Mouse (Mus musculus) gastrocnemius, postnatal 25 days (tissue): Measurements from ENCODE around the gene Msantd3. TPM values are rescaled to one million over a fixed set of nuclear protein-coding genes. Genes with fewer than 3 reads are reported as not detected.

Source experiments
- DNase-seq: peaks from one replicate; pipeline ENCODE4 v3.0.0; 2022
- total RNA-seq, 2 experiments: library from RNA; stranded (reverse); gene quantifications; 1 replicate in 1 of 2; 2 replicates in 1 of 2; pipeline ENCODE4 v1.2.3; 2021

The Msantd3 gene
- total RNA-seq, 2 experiments from 2014 or later, result 18.1 to 22.1 TPM

DNA sequence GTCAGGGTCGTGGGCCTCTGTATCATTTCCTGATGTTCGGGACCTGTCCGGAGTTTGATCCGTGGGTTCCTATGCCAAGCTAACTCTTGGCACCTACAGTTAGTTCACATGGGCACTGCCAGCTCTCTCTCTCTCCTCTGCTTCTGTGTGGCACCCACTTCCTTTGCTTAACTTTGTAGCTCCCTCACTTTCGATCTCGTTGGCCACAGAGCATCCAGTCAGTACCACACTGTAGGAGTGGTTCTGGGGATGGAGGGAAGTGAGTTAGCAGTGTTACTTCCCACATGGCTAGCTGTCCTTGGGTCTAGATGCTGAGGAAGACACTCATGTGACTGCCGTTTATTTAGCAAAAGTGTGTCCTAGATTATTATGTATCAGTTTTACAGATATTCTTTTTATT lies 14.4 kb downstream of the Msantd3 start:
- no peak for DNase-seq

DNA sequence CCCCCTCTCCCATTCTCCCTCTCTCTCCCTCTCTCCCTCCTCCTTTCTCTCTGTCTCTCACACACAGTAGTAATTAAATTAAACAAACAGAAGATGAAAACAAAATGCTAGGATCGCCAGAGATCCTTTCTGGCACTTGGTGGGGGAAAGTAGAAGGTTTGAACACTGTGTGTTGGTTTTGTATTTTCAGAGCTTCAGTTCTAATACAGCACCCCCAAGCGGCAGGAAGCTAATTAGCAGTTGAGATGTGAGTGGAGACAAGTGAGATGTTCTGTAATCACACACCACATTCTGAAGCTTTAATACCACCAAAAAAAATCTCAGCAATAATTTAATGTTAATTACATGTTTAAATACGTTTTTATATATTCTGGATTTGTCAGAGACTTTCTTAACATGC lies 16.0 kb downstream of the Msantd3 start:
- DNase-seq, result no peak

DNA sequence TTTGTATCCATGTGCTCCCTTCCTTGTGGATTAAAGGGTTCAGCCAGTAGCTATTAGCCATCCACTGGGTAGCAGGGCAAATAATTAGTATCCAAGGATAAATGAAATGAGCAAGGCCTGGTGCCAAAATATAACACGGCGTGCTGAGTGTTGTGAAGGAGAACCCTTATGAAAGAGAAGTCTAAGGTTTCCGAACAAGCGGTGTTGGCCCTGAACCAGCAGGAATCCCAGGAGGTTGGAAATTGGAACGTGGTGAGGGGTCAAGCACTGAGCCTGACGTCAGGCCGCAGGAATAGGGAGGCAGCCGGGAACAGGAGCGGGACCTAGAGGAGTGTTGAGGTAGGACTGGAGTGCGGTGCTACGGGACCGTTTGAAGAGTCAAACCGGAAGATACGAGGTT lies 19.9 kb downstream of the Msantd3 start:
- no peak for DNase-seq

DNA sequence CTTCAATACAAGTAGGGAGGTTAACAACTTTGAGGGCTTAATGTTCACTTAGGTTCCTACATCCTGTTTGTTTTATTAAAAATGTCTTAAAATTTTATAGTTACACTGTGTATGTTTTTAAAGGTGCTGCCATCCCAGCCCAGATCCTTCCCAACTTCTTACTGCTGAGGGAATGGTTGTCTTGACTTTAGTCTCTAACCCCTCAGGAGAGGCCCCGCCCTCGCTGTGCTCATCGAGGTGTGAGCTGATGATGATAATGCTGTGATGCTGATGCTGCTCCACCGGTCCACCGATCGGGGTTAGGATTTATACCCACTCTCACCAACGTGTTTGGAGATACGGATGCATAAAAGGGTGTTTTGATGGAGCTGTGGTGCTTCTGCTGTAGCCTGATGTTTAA lies 22.1 kb downstream of the Msantd3 start:
- no peak for DNase-seq

DNA sequence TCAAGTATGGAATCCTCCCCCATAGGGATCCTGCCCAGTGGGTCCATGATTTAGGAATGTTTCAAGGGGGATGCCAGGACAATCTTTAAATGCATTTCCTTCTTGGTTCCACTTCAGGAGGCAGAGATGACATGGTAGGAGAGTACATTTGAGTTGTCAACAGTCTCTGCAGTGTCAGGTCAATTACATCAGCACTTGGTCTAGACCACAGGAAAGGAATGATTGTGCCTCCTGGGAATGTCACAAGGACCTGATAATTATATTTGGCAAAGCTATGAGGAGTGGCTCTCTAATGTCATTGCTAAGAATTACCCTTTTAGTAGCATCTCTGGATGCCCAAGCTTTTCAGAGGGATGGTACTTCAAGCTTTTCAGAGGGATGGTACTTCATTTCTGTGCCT lies 25.2 kb downstream of the Msantd3 start:
- DNase-seq, result no peak

DNA sequence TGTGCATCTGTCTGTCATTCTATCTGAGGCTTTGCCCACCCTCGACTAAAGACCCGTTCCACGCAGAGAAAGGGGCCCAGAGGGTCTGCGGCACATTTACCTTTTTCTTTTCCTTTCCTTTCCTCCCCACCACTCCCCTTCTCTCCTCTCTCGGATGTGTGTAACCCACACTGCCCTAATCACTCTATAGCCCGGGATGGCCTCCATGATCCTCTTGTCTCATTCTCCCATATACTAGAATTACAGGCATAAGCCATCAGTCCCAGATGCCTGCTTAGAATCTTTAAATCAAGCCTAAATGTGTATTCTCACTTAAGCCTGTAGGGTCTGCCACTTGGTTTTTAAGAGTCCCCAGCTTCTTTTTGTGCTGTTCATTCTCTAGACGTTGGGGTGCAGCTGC lies 36.6 kb downstream of the Msantd3 start:
- no peak for DNase-seq

DNA sequence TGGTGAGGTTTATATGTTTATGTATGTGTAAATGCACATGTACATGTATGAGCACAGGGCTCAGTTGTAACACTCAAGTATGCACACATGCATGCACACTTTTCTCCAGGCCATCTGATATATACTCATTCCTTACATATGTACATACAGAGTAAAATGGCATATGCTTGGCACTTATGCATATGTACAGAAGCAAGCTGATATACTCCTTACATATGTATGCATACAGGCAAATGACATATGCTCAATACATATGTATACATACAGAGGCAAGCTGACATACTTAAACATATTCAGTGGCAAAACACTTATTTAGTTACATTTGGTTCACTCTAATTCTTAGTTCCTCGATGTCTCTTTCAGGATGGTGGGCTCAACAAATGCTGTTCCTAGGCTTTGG lies 38.1 kb downstream of the Msantd3 start:
- no peak for DNase-seq

DNA sequence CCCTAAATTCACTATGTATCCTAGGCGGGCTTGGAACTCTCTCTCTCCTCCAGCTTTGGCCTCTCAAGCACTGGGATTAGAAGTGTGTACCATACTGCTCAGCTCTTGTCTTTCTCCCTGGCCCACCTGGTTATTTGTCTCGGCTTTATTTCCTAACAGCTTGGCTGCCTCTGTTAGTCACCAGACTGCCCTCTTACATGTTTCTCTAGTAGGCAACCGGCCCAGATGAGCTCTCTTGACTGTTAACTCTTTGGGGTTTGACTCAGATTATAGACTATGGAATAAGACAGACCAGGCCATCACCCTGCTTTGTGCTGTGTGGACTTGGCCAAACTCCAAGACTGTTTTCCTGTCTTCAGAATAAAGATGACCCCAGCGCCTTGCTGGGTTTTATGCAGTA lies 38.7 kb downstream of the Msantd3 start:
- no peak for DNase-seq

DNA sequence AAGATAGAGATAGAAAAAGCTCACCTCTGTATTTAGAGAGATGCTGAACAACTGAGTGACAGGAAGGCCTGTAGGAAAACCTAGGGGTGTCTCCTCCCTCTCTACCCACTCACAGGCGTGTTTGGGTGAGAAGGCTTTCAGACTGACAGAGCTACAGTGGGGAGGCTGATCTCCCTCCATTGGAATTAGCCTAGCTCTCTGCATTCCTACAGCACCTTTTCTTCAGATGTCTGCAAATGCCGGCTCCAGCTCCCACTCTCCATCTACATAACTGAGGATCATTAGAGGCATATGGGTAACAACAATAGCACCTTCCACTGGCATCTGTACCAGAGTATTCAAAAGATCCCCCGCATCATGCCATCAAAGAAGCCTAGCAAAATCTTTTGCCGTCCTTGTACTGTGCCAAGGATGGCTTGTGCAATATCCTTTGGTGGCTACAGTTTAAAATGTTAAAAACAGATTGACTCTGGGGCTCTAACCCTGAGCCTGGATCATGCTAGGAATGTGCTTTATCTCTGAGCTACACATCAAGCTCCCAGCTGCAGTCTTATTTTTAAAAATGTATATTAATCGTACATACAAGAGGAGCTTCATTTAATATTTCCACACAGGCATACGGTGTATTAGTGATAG lies 39.9 kb downstream of the Msantd3 start:
- no peak for DNase-seq

DNA sequence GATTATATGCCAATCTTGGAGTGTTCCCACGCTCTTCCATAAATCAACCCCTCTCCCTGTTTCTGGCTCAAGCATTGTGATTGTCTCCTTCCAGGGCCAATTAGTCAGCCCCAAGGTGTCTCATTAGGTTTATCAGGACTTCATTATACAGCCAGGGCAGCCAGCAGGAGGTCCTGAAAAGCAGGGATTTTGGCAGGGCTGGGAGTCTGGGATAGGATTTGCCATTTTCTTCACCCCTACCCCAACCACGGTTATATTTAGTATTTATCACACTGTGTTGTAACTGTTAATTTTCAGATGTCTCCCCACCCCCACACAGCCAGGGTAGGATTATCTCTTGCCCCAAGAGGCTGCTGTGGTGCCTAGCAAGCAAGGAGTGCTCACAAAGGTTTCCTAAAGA lies 41.5 kb downstream of the Msantd3 start:
- DNase-seq, result no peak

DNA sequence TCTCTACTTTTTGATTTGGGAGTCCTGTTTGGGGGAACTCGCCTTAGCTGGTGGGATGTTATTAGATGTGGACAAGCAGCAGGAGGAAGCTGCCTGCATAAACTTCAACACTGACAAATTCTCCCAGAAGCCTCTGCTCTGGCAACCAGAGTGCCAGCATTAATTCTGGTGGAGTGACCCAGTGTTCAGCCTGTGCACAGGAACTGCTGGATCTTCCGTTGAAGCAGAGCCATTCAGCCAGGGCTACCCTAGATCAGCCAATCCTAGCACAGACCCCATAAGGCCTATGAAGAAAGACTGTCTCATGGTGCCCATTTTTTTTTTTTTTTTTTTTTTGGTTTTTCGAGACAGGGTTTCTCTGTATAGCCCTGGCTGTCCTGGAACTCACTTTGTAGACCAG lies 42.3 kb downstream of the Msantd3 start:
- no peak for DNase-seq

DNA sequence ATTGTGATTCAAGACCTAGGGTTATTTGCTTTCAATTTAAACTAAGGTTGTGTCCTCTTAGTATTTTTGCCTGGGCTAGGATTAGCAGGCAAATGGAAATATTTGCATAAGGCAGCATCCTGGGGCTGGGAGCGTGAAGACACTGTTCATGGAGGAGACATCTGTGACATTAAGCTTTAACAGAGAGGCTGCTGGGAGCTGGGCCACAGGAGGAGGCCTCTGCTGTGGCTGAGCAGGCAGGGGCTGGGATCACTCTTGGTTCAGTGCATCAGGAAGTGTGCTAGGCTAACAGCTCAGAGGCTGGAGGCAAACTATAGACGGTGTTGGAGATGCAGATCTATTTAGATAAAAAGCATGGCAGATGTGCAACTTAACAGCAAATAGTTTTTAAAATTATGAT lies 43.2 kb downstream of the Msantd3 start:
- no peak for DNase-seq

DNA sequence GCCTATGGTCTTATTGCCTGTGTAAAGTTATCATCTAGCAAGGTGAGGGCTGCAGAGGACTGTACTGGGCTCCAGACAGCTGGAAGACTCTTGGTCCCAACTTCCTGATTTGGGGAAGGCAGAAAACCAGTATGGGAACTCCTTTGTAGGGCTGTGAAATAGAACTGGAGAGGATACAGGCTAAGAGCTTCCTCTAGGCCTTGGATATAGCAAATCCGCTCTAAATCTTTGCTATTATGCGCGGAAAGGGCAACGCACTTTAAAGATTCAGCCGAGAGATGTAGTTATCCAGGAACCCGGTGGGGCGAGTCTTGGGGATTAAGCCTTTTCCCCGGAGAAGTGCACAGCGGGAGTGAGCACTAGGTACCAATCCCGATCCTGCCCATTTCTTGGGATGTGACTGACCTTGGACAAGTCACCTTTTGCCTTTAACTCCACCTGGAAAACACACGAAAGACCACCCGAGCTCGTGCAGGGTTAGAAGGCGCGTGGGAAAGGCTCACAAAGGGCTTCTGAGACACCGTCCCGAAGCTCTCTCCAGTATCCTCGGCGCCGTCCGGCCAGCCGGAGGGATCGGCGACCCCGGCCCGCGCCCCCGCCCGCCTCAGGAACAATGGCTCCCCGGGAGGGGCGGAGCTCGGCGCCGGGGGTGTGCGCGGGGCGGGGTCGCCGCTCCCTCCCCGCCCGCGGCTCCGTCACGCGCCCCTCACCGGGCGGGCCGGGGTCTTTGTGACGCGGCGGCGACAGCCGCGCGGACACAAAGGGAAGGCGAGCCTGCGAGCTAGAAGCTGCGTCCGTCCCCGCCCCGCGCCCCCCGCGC lies 44.9 kb downstream of the Msantd3 start, which contains the start of gene Tmeff1:
Gene Tmeff1 (plus strand): TSS at position 754 of the 820 bp plus-strand sequence.
- no peak for DNase-seq

DNA sequence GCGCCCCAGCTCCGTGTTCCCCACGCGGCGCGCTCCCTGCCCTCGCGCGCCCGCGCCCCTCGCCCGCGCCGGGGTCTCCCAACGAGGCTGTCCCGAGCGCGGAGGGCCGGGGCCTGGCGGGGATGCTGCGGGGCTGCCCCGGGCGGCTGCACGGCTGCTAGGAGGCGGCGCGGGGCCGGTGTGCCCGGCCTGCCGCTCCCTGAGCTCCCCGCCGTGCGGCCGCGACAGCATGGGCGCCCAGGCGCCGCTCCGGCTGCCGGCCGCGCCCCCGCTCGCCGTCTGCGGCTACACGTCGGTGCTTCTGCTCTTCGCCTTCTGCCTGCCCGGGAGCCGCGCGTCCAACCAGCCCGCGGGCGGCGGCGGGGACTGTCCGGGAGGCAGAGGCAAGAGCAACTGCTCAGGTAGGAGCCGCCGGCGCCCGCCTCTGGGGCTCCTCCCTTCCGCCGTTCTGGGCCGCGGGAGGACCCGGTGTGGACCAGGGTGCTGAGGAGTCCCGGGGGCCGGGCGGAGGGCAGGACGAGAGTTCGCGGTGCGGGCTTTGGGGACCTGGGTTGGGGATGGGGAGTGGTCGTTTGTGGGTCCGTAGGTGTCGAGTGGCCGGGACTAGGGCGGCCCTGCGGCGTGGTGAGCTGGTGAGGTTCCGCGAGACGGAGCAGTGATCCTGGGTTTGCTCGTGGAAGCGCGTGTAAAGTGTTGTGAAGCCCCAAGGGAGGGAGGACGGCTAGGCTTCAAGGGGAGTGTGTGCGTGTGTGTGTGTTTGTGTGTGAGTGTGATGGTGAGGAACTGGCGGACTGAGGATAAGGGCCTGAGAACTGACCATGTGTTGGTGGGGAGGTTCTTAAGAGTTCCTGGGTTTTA lies 45.7 kb downstream of the Msantd3 start:
- DNase-seq, result no peak

DNA sequence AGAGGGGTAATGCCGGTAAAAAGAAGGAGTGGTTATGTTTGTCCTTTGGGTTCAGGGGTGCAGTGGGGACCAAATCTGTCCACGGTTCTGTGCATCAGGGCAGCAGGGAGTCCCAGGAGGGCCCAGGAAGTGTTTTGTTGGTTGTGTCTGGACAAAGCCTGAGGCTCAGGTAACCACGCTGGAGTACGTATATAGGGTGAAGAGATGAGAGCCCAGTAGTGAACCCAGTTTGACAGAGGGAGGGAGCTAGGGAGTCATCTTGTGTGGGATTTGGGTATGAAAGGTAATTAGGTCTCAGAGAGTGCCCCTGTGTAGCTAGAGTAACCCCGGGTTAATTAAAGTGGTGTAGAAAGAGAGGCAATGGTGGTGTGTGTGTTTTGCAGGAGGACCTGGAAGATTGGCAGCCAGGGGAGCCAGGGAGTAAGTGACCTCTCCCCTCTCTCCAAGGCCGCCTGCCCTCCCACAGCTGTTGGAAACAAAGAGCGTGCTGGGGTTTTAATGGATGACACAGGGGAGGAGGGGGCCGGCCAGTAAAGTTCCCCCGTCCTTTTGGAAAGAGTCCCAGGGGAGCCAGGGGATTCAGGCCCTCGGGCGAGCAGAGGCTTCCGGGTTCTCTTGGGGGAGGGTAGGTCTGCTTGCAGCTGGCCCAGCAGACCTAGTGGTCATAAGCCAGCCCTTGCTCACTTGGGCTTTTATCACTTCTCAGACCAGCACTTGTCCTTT lies 46.5 kb downstream of the Msantd3 start:
- no peak for DNase-seq

DNA sequence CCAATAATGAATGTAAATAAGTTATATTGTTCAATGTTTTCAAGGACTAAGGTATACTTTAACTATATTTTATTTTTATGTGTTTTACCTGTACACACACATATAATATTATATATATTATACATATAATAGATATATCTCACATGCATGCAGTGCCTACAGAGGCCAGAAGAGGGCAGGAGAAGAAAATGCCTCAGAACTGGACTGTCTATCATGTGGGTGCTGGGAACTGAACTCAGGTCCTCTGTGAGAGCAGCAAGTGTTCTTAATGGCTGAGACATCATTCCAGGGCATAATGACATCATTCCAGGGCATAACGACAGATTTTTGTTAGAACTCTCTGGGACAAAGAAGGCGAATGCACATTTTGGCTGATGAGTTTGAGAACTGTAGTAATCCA lies 47.8 kb downstream of the Msantd3 start:
- DNase-seq, result no peak

DNA sequence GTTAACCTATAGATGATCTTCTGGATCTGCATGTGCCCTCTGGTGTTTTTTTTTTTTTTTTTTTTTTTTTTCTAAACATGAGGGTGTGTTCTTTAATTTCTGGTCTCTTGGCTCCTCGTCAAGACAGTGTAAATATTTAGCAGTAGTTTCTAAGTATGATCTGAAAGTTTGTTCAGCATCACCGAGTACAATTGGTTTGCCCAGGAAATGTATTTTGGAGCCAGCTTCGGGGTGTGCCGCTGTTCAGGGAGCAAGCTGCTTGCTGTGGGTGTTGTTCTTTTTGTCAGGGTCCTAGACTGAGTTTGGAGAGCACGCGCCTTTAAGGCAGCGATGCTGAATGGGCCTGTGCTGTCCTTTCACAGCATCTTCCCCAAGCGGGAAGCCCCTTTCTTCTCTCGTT lies 48.8 kb downstream of the Msantd3 start:
- DNase-seq, result no peak

DNA sequence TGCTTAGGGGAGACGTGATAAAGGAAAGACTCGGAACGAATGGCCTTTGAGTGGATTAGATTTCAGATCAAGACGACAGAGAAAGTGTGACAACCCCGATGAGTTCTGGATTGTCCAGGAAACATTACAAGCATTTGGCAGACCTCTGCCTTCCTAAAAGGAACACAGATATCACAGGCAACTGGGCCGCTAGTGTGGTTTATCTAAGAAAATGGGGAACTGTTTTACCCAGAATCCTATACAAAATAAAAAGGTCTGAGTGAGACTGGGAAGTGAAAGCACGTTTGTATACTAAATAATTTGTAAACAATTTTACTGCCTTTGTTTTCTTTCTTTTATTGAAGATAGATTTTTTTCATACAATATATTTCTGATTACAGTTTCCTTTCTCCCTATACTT lies 51.1 kb downstream of the Msantd3 start:
- no peak for DNase-seq

DNA sequence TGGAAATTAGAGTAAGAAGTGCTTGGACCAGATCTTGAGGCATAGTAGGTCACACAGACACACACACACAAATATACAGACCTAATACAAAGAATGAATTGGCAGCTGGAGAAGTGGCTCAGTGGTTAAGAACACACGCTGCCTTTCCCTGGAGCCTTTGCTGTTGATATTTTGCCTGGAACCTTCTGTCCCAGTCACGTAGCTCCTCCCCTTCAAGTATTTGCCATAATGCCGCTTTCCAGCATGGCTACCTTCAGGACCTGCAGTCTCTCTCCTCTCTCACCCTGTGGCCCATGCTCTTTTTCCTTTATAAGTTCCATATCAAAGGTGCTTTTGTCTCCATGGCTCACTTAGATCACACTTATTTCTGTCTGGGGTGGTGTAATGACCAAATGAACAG lies 51.7 kb downstream of the Msantd3 start:
- no peak for DNase-seq

DNA sequence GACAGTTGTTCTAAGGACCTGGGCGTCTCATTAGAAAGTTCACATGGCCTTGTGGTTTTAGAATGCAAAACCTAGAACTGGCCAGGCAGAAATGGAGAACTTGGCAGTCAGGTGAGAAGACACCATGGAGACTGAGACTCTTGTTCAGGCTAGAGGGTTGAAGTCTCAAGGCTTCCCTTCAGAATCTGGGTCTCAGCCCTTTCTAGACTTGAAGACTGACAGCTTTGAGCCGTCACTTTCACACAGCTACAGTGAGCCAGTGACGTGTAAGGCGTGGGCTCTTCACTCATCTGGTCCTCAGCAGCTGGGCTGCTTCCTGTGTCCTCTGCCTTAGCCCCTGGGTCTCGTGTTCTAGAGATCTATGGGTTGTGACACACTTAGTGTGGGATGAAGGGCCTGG lies 52.6 kb downstream of the Msantd3 start:
- DNase-seq, result no peak

DNA sequence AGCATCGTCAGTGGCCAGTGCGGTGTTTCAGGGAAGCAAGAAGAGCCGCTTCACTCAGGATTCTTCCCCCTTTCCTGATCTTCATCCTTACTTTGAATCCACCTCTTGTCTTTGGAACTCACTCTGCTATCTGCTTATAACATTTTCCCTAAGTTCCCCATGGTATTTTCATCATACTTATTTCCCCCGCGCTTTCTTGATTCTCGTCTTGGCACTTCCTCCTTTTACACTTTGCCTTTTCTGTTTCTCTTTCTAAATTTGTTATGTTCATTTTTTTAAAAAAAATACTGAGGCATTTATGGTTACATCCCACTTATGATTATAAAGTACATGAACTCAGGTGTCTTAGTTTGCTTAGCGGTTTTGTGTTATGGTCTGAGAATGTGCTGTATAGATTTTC lies 53.1 kb downstream of the Msantd3 start:
- DNase-seq, result no peak

DNA sequence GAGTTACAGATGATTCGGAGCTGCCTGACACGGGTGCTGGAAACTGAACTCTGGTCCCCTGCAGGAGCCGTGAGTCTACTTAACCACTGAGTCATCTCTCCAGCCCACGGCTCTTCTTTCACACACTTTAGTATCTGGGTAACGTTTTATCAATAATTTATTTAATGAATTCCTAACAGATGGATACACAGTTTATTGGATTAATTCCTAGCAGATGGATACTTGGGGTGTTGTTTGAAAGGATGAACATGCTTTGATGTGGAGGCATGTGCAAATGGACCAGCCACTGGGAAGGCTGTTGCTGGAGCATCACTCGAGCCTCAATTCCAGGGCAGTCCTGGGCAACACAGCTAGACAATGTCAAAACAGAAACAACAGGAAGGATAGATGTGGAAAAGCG lies 56.4 kb downstream of the Msantd3 start:
- no peak for DNase-seq
